Mouse (Mus musculus) stomach, embryonic 15.5 days (tissue): ENCODE data around the gene Gm28729. TPM values are rescaled to one million over a fixed set of nuclear protein-coding genes. Genes with fewer than 3 reads are reported as not detected.
"Not testable (repeated sequence)": the region's sequence is repeated elsewhere in the genome, so short reads cannot be mapped to it uniquely, and the experiment has no call there.

ENCODE experiments used
- ATAC-seq: fragments of 200-750 bp; cut with Nextera tagmentation; 2 replicates; pipeline ENCODE4 v1.8.0; 2017; ENCODE audit warnings: low read depth, moderate number of reproducible peaks, moderate TSS enrichment; ENCODE audit not compliant: insufficient read depth, low FRiP score
- H3K27ac ChIP-seq: fragments of 300-500 bp; sonication (generic); 2 replicates; pipeline ENCODE4 v1.5.1; 2015; ENCODE audit warnings: mild to moderate bottlenecking, inconsistent platforms
- H3K27me3 ChIP-seq: fragments of 300-500 bp; sonication (generic); replicated peaks from 2 replicates; pipeline ENCODE4 v1.6.1; 2015; ENCODE audit warnings: inconsistent platforms
- H3K36me3 ChIP-seq: fragments of 300-500 bp; sonication (generic); 2 replicates; pipeline ENCODE4 v1.6.1; 2015; ENCODE audit warnings: inconsistent platforms
- H3K4me1 ChIP-seq: fragments of 300-500 bp; sonication (generic); 2 replicates; pipeline ENCODE4 v1.6.1; 2015; ENCODE audit warnings: inconsistent platforms
- H3K4me2 ChIP-seq: fragments of 300-500 bp; sonication (generic); 2 replicates; pipeline ENCODE4 v1.6.1; 2015; ENCODE audit warnings: mild to moderate bottlenecking, inconsistent platforms
- H3K4me3 ChIP-seq: fragments of 300-500 bp; sonication (generic); replicated peaks from 2 replicates; pipeline ENCODE4 v1.5.1; 2015; ENCODE audit warnings: inconsistent platforms
- H3K9ac ChIP-seq: fragments of 300-500 bp; sonication (generic); 2 replicates; pipeline ENCODE4 v1.6.1; 2015; ENCODE audit warnings: inconsistent platforms
- H3K9me3 ChIP-seq: fragments of 300-500 bp; sonication (generic); 2 replicates; pipeline ENCODE4 v1.6.1; 2016; ENCODE audit warnings: inconsistent platforms
- WGBS: fragments of 180-500 bp; shearing (Covaris S2); methylation state at CpG from one replicate; pipeline ENCODE4 v1.1.7; 2015; 5-methylcytosine and 5-hydroxymethylcytosine counted together
- polyA plus RNA-seq: library from polyadenylated mRNA; unstranded; fragments of >200 nt; fragmentation: Nextera tagmentation; extraction: Ambion mirVana; gene quantifications from 2 replicates; pipeline ENCODE4 v1.2.1, GENCODE M21; 2015

Gm28729 gene
- polyA plus RNA-seq, 1 experiment from 2014 or later, result not detected

DNA sequence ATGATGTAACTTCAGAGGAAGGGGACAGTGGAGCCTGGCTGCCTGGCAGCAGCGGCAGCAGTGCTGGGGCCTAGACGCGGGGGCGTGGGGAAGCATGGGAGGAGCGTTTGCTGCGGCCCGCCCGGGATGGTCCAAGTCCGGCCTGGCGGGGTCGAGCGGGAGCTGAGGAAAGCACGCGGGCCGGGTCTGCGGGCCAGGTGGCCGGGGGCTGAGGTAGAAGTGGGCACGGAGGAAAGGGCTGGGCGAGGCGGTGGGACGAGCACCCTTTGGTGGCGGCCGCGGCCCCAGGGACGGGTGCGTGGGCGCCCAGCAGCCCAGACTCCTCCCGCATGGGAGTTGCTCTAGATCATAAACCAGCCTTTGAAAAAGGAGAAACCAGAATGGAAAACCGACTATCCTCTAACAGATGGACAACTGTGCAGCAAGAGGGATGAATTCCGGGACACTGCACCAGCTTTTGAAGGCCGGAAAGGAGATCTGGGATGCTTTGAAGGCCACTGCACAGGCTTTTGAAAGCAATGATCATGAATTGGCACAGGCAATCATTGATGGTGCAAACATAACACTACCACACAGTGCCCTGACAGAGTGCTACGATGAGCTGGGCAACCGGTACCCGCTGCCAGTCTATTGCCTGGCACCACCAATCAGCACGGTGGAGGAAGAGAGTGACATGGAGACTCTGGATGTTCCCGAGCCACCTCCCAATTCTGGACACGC, 12.0 kb upstream of the Gm28729 start:
- ATAC-seq, result peak; percentile 79; the same call in 1 of the 2 replicates
- Histone ChIP-seq H3K27me3 (no peaks in the 10 kb centered on the region), H3K4me3 (peak overlapping the region; percentile 54), H3K27ac (peak overlapping the region; percentile 69), H3K9ac (peak overlapping the region; percentile 41; the same call in 1 of the 2 replicates), H3K4me2 (peak overlapping the region; percentile 92), H3K4me1 (peaks cover 9% of the 10 kb centered on the region), H3K36me3 (0 out of 2 replicates have a peak, but pooled peaks cover 2% of the 10 kb centered on the region), H3K9me3 (no peaks in the 10 kb centered on the region)
- 28% methylated on average over 37 of the region's 37 CpGs for WGBS

GRCm38 (mm10) chr9:96536093-96536492, 11.0 kb upstream of the Gm28729 start:
- H3K9ac ChIP-seq, H3K9me3 ChIP-seq, ATAC-seq, H3K4me2 ChIP-seq, H3K4me3 ChIP-seq, H3K27ac ChIP-seq, H3K27me3 ChIP-seq, H3K36me3 ChIP-seq, H3K4me1 ChIP-seq: not testable (repeated sequence)
- 88% methylated on average over 4 of the region's 4 CpGs for WGBS

- Histone ChIP-seq H3K27ac (no peak overlapping the region), H3K9me3 (no peaks in the 10 kb centered on the region), H3K27me3 (no peaks in the 10 kb centered on the region), H3K4me3 (no peak overlapping the region), H3K9ac (no peak overlapping the region), H3K4me2 (no peak overlapping the region), H3K4me1 (peaks cover 13% of the 10 kb centered on the region), H3K36me3 (no peaks in the 10 kb centered on the region)
- no peak for ATAC-seq
- 85% methylated on average over 6 of the region's 6 CpGs for WGBS
Measured at GRCm38 (mm10) chr9:96535431-96535830, 10.4 kb upstream of the Gm28729 start.

DNA sequence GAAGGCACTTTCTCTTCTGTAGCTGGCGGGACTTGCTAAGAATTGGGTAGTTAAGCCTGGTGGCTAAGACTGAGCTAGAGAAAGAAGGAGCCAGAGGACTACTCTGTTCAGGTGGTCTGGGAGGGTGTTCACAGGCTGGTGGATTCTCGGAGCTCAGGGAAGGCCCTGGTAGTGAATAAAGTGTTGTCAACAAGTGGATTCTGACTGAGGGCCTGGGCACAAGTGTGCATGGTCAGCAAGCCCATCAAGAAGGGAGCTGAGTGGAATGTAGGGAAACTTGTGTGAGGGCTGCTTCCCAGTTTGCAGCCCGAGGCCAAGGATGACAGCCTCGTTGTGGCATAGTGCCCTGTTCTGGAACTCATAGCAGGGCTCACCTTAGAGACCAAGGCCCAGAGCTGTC, 9.2 kb upstream of the Gm28729 start:
- no peaks in the 10 kb centered on the region for H3K27me3 ChIP-seq
- no peaks in the 10 kb centered on the region for H3K9me3 ChIP-seq
- peaks cover 17% of the 10 kb centered on the region for H3K4me1 ChIP-seq
- no peak for ATAC-seq
- no peak overlapping the region for H3K27ac ChIP-seq
- H3K4me3 ChIP-seq, result no peak overlapping the region
- H3K9ac ChIP-seq, result no peak overlapping the region
- H3K36me3 ChIP-seq, result no peaks in the 10 kb centered on the region
- WGBS, result 85% methylated on average over 4 of the region's 4 CpGs
- no peak overlapping the region for H3K4me2 ChIP-seq

GRCm38 (mm10) chr9:96533476-96533875, 8.4 kb upstream of the Gm28729 start:
- no peak for ATAC-seq
- 58% methylated on average over 6 of the region's 6 CpGs for WGBS
- Histone ChIP-seq H3K27me3 (no peaks in the 10 kb centered on the region), H3K4me3 (no peak overlapping the region), H3K9ac (no peak overlapping the region), H3K4me1 (peaks cover 17% of the 10 kb centered on the region), H3K4me2 (no peak overlapping the region), H3K27ac (no peak overlapping the region), H3K9me3 (no peaks in the 10 kb centered on the region), H3K36me3 (no peaks in the 10 kb centered on the region)

DNA sequence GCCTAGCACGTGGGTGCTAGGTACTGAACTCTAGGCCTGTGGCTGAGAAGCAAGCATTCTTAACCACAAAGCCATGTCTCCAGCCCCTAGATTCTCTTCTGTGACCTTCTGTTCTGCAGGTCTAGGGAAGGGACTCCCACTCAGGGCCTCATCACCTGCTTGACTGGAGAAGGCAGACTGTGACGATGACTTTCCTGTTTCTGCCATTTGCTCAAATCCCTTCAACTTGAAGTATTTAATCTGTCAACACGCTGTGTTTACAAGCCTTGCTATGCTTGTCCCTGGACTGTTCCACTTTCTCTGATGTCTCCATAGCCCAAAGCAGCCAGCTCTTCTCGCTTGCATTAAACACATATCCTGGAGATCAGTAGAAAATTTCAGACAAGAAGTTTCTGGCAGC, 7.5 kb upstream of the Gm28729 start:
- WGBS, result 55% methylated on average over 4 of the region's 4 CpGs
- Histone ChIP-seq H3K27ac (no peak overlapping the region), H3K4me1 (peaks cover 17% of the 10 kb centered on the region), H3K27me3 (no peaks in the 10 kb centered on the region), H3K9ac (no peak overlapping the region), H3K4me2 (no peak overlapping the region), H3K36me3 (no peaks in the 10 kb centered on the region), H3K9me3 (no peaks in the 10 kb centered on the region), H3K4me3 (no peak overlapping the region)
- ATAC-seq, result no peak

DNA sequence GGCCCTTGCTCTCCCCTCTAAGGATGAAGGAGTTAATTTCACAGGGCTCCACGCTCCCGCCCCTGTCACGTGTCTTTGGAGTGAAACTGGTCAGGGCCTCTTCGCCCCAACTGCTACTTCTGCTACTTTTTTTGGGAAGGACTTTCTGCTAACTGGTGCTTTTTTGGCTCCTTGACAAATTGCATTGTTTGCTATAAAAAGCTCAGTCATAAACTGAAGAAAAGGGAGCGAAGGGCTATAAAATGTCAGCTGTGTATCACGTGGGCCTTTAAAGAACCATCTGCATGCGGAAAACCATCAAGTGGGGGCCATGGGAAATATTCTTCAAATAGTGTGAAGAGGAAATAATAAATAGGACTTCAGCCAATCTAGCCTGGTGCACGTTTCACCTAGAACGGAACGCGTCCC, 5.6 kb upstream of the Gm28729 start:
- Histone ChIP-seq H3K36me3 (no peaks in the 10 kb centered on the region), H3K27ac (no peak overlapping the region), H3K4me1 (peaks cover 8% of the 10 kb centered on the region; the same call in 1 of the 2 replicates), H3K9me3 (no peaks in the 10 kb centered on the region), H3K9ac (no peak overlapping the region), H3K27me3 (no peaks in the 10 kb centered on the region), H3K4me2 (peak overlapping the region; percentile 8; the same call in 1 of the 2 replicates), H3K4me3 (no peak overlapping the region)
- ATAC-seq, result no peak
- WGBS, result 43% methylated on average over 11 of the region's 11 CpGs

DNA sequence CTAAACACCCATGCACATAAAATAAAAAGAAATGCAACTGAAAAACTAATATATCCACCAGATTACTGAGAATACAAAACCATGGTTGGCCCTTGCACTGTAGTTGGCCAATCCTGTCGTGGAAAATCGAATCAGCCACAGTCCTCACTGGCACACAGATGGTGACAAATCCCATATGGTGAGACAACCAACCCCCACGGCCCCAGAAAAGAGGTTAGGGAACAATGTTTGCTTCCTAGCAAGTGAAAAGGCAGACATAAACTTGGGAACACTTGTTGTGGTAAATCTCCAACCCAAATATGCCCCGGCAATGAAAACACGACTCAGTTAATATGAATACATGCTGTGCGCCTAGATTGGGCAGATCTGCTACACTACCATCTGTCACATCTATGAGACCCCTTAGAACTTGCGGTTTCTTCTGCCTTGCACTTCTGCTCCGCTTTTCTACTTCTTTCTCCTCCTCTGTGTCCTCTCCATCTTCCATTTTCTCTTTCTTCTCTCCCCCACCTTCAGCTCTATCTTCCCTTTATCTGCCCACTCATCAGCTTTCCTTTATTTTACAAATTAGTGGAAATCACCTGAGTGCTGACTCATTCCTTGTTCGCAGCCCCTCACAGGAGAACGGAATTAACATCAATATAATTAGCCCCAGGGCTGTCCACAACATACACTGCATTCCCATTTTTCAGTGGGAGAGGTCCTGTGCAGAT, 5.1 kb upstream of the Gm28729 start:
- Histone ChIP-seq H3K9me3 (no peaks in the 10 kb centered on the region), H3K4me3 (no peak overlapping the region), H3K27me3 (no peaks in the 10 kb centered on the region), H3K9ac (no peak overlapping the region), H3K4me2 (0 out of 2 replicates have a peak overlapping the region, but pooled peaks have one; percentile 8), H3K36me3 (no peaks in the 10 kb centered on the region), H3K4me1 (peaks cover 8% of the 10 kb centered on the region; the same call in 1 of the 2 replicates), H3K27ac (no peak overlapping the region)
- ATAC-seq, result no peak
- WGBS, result 65% methylated on average over 10 of the region's 10 CpGs

GRCm38 (mm10) chr9:96526011-96526410, 947 bp upstream of the Gm28729 start:
- peaks cover 8% of the 10 kb centered on the region; the same call in 1 of the 2 replicates for H3K4me1 ChIP-seq
- H3K27ac ChIP-seq, result no peak overlapping the region
- 80% methylated on average over 4 of the region's 4 CpGs for WGBS
- H3K9ac ChIP-seq, result no peak overlapping the region
- H3K36me3 ChIP-seq, result no peaks in the 10 kb centered on the region
- ATAC-seq, result no peak
- H3K4me2 ChIP-seq, result no peak overlapping the region
- no peaks in the 10 kb centered on the region for H3K27me3 ChIP-seq
- H3K9me3 ChIP-seq, result no peaks in the 10 kb centered on the region
- no peak overlapping the region for H3K4me3 ChIP-seq

DNA sequence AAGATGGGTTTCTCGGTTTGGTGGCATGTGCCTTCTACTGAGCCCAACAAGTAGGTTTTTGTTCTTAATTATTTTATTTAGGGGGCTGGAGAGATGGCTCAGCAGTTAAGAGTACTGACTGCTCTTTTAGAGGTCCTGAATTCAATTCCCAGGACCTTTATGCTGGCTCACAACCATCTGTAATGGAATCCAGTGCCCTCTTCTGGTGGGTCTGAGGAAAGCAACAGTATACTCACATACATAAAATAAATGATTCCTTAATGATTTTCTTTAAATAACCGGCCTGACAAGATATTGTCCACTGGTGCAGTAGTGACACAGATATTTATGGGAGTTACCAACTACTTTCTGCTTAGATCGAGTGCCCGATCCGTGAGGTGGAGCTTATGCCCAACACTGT, 1.9 kb downstream of the Gm28729 start:
- Histone ChIP-seq H3K27me3 (no peaks in the 10 kb centered on the region), H3K9ac (no peak overlapping the region), H3K36me3 (no peaks in the 10 kb centered on the region), H3K4me3 (no peak overlapping the region), H3K4me2 (no peak overlapping the region), H3K9me3 (no peaks in the 10 kb centered on the region), H3K4me1 (no peaks in the 10 kb centered on the region), H3K27ac (no peak overlapping the region)
- 87% methylated on average over 5 of the region's 5 CpGs for WGBS
- ATAC-seq, result no peak

DNA sequence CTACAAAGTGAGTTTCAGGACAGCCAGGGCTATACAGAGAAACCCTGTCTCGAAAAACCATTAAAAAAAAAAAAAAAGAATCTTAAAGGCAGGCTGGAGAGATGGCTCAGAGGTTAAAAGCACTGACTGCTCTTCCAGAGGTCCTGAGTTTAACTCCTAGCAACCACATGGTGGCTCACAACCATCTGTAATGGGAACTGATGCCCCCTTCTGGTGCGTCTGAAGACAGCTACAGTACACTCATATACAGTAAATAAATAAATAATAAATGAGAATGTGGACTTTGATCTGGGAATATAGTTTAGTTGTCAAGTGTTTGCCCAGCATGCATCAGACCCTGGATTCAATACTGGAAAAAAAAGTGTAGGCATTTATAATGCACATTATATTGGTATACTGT, 3.5 kb downstream of the Gm28729 start:
- not testable (repeated sequence) for H3K27ac ChIP-seq, H3K4me3 ChIP-seq
- 82% methylated on average over 2 of the region's 2 CpGs for WGBS

GRCm38 (mm10) chr9:96517429-96517828, 7.6 kb downstream of the Gm28729 start:
- Histone ChIP-seq H3K9ac (no peak overlapping the region), H3K27me3 (no peaks in the 10 kb centered on the region), H3K4me2 (no peak overlapping the region), H3K36me3 (no peaks in the 10 kb centered on the region), H3K4me1 (no peaks in the 10 kb centered on the region), H3K4me3 (no peak overlapping the region), H3K9me3 (no peaks in the 10 kb centered on the region), H3K27ac (no peak overlapping the region)
- ATAC-seq, result no peak
- 22% methylated on average over 4 of the region's 4 CpGs for WGBS

More for the DNA sequence above, 3.5 kb downstream of the Gm28729 start:
- not testable (repeated sequence) for H3K4me1 ChIP-seq, H3K4me2 ChIP-seq, H3K9me3 ChIP-seq, H3K27me3 ChIP-seq, H3K36me3 ChIP-seq, ATAC-seq, H3K9ac ChIP-seq
